Mouse (Mus musculus) frontal cortex, adult 2 months (tissue): ENCODE results near the gene Iqschfp. TPM values are rescaled to one million over a fixed set of nuclear protein-coding genes. Genes with fewer than 3 reads are reported as not detected.

Experiments
- DNase-seq, 2 experiments: peaks; one replicate each; pipeline ENCODE4 v3.0.0; 2022; ENCODE audit warnings: low spot score in 1 of 2; ENCODE audit errors: extremely low spot score in 1 of 2
- polyA plus RNA-seq: library from polyadenylated mRNA; depleted of rRNA; stranded (reverse); fragments of >200 nt; gene quantifications from 2 replicates; pipeline ENCODE4 v1.2.3, GENCODE M21; 2012

Iqschfp gene
- polyA plus RNA-seq, 1 experiment: 4.1 TPM

GRCm38 (mm10) chr3:68560057-68560456, 668.0 kb downstream of the Iqschfp start:
- DNase-seq: no peak

DNA sequence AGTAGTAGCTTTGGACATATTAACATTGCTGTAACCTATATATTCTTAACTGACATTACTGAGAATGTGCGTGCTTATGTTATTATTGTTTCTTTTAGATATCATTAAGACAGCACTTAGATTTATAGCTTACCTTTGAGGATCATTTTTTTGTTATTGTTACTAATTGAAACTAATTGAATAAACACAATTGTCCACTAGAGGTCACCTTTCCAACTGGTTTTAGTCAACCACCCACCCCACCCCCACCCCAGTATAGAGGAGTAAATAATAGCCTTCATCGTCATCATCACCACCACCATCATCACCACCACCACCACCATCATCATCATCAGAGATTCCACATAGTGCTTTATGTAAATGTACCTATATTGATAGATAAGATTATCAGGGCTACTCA, 670.8 kb downstream of the Iqschfp start:
- DNase-seq: no peak

DNA sequence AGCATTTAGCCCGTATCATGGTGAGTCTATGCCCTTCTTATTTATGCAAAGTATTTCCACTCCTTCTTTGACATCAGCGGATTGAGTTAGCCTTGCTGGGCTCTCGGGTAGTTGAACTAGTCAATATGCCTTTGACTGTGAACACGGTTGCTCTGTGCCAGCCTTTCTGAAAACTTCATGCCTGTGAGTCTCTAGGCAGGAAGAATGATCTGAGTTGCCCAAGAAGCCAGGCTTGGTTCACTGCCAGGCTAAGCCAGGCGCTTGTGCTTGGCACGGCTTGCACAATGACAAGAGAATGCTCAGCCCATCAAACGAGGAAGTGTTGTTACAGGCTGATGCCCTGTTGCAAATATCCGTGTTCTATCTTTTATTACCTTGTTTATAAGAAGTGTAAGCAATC, 671.9 kb downstream of the Iqschfp start:
- no peak for DNase-seq

- no peak for DNase-seq
Observed at GRCm38 (mm10) chr3:68564978-68565674, 673.1 kb downstream of the Iqschfp start.

GRCm38 (mm10) chr3:68565675-68566055, 673.6 kb downstream of the Iqschfp start:
- no peak for DNase-seq

- DNase-seq: no peak
Observed at GRCm38 (mm10) chr3:68567581-68567980, 675.5 kb downstream of the Iqschfp start.

GRCm38 (mm10) chr3:68568149-68568548, 676.1 kb downstream of the Iqschfp start:
- DNase-seq: no peak

GRCm38 (mm10) chr3:68568716-68569115, 676.7 kb downstream of the Iqschfp start:
- no peak for DNase-seq

DNA sequence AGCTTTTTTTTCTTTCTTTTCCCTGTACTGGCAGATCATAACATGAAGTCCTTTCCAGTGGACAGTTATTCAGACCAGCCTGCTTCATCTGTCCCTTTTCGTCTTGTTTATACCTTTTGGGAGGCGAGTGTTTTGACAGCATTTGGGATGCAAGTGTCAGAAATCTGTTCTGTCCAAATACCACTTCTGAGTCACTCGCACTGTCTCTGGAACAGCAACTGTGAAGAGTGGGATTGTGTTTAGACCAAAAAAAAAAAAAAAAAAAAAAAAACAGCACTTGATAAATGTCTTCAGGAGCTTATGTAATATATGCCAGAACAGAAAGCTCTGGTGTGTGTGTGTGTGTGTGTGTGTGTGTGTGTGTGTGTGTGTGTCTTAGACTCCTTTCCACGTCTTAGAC, 678.3 kb downstream of the Iqschfp start:
- DNase-seq: no peak

DNA sequence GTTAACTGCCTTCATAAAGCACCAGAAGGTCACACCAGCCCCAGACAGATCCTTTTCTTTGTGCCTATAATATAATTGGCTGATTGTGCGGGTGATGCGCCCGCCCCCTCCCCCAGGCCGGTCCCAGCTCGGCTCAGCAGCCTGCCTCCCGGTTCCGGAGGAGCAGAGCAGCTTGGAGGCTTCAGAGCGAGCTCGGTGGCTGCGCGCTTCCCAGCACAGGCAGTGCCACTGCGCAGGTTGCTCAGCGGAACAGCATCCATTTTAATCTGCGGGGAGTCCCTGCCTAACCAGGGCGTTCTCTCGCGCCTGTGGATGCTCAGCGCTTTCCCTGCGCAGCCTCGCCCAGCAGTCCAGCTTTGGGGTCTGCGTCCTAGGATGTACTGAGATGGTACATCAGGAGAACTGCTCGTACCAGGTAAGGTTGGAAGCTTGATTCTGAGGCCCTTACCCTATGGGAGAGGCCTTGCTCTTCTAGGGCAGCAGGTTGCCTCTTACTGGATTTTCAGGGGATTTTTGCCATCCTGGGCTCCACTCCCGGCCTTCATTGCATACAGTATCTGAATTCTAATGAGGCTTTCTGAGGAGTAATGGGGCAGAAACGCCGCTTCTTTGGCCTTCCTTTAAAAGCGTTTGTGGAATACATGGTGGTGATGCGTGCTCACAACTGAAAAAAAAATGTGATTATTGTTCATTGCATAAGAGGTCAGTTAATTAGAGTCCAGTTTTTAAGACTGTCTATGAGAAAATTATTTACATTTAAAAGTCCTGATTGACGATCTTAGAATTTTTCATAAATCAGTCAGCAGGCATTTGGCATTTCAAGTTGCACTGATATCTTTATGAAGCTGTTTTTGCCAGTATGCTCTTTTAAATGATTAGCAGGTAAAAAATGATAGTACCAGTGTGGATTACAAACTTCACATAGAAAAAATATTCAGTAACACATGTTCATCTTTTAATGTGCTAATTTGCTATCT, 680.5 kb downstream of the Iqschfp start:
- DNase-seq: peak; percentile 83 to 89

DNA sequence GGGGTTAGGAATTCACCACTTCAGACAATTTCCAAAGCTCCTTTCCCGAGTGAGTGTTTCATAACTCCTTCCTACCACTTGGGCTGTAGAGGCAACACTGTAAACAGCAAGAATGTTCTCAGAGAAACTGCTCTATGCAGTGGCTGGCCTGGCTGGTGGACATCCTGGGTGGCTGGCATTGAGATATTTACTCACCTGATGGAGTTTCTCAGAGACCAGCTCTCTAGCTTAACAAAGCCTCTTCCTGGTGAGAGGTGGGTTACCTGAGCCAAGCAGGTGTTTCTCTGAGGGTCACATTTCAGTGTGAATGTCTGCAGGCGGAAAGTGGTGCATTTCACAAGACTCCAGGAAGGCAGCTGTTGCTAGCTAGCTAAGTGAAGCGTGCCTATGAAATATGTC, 681.2 kb downstream of the Iqschfp start:
- DNase-seq: no peak

DNA sequence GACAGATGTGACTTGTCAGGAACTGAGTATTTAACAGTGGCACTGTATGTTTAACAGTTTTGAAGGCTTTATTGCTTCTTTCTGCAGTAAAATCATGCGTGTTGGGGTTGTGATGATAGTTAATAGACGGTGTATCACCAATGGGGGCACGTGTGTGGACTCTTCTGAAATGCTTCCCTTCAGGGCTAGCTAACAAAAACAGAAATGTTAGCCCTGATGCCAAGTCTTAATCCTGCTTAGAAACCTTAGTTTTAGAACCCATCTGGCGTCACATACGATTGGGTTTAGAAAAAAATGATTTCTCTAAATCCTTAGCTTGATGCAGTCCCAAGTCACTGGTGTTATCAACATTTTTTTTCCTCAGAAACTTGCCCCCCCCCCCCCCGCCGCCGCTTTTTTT, 682.1 kb downstream of the Iqschfp start:
- no peak for DNase-seq

GRCm38 (mm10) chr3:68574565-68574964, 682.5 kb downstream of the Iqschfp start:
- DNase-seq: no peak

DNA sequence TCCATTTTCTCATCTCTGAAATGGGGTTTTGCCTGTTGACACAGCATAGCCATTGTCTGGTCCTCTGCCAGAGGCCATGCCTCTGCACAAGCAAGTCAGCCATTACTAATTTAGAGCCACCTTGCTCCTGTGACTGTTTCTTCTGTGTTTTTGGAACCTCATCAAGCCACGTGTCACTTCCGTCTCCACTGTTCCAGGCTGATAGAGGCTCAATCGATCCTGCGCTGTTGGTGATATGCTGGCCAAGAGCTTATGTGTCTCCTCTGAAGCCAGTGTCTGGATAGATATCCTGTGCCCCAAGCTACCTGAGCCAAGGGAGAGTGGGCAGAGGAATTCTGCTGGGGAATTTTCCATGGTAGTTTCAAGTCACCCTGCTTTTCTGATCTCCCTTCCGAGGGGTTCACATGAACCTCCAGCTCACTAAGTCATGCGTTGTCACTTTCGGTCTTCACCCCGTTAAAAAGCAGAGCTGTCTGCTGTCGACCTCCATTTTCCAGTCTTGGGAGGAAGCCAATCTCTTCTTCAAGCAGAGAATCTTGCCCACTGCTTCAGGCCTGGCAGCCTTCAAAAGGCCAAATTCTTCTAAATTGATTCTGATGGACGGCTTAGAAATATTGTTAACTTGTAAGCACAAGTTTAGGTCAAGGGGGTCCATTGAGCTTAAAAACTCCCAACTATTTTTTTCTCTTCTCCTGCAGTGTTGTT, 683.8 kb downstream of the Iqschfp start:
- no peak for DNase-seq

DNA sequence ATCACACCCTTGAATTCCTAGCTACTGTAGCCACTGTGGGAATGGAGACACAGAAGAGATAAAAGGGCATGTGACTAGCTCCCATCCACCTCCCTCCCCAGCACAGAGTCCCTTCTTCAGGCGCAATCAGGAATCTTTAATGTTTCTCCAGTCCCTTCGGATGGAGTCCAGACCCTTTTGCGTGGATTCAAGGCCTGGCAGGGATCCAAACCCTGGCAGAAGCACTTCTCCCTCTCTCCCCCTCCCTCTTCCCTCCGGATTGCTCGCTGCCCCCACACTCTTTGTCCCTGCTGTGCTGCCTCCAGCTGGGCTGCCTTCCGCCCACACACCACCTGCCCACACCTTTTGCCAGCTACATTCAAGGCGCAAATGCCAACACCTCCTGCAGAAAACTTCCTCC, 684.4 kb downstream of the Iqschfp start:
- DNase-seq: peak; percentile 86 to 94

DNA sequence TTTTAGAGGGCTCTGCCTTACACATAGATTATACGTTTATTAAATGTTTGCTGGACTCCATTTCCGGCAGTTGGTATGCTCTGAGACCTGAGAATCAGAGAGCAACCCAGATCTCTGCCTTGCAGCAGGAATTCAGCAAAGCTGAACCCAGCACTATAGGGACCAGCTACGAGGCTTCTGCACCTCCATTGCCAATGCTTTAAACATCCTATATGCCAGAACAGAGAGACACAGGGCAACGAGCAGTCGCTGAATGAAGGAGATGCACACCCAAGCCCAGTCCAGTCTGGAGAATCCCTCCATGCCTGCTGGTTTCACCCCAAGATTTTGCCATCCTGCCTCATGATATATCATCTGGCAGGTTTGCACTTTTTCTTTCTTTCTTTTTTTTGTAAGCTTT, 684.9 kb downstream of the Iqschfp start:
- DNase-seq: no peak

DNA sequence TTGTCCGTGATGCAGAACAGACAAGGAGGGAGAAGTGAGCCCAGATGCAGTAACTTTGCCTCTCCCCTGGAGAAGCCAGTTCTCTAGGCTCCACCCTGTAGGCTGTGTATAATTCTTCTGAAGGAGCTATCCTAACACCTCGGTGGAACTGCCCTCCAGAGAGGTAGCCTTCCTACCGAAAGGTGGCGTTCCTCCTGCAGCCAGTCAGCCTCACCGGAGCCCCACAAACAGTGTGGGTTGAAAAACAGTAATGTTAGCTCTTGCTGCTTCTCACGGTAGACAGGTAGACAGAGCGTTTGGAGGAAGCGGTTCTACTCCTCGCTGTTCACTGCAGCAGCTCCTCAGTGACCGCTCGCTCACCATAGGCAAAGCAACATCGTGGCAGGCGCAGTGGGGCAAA, 689.6 kb downstream of the Iqschfp start:
- no peak for DNase-seq

DNA sequence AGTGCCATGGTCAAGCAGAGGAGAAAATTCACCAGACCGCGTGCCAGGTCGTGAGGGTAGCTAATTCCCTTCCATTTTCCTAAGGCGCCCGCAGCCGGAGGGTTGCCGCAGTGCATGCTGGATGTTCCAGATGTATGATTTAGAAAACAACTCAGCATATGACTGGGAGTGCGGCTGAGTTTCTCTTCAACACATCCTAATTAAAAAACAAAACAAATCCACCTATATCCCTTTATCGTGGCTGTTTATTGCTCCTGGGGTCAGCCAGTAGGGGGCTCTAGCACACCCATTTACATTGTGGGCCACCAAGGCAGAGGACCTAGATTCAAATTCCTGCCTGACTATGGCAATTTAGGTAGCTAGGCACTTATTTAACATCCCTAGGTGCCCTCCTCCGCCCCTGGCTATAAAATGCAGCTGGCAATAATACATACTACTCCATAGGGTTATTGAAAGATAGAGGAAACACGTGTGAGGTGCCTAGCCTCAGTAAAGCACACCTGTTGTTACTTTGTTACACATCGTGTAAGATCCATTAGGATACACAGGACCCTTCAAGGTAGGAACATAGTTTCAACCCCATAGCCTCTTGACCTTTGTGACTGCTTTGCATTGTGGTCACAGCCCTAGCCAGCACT, 690.2 kb downstream of the Iqschfp start:
- DNase-seq: no peak

DNA sequence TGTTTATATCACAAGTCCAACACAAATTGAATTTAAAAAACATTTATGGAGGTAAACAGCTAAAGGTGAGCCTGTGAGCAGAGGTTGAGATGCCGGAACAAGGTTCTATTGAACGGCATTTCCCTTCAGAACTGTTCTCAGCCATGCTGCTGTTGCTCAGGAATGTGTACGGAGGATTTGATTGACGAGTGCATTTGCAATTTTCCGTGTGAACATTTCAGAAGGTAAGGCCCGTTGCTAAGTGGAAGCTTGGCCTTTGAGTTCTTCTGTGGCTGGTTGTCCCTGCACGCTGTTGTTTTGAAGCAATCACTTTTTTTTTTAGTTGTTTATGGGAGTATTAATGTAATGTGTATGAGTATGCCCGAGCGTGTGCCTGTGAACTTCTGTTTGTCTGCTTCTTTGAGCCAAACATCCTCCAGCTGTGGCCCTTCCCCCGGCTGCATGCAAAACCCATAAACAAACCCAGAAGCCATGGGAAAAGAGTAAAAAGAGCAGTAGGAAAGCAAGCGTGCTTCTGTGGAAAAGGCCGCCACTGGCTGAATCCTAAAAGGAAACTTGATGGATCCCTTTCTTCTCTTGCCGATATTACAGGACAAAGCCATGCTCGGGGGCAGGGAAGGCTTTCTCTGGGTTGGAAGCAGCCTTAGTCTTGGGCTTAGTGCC, 691.1 kb downstream of the Iqschfp start:
- no peak for DNase-seq
